Mouse (Mus musculus) embryonic facial prominence, embryonic 11.5 days (tissue): ENCODE data around the gene Lmx1b. TPM values are rescaled to one million over a fixed set of nuclear protein-coding genes. Genes with fewer than 3 reads are reported as not detected.

Source experiments
- ATAC-seq: fragments of 200-750 bp; cut with Nextera tagmentation; replicated peaks from 2 replicates; pipeline ENCODE4 v1.8.0; 2017; ENCODE audit warnings: low read depth; ENCODE audit not compliant: insufficient number of reproducible peaks, low FRiP score, low TSS enrichment
- DNase-seq: peaks from one replicate; pipeline ENCODE4 v3.0.0-alpha.2; 2015; ENCODE audit warnings: low spot score
- H3K27ac ChIP-seq: fragments of 300-500 bp; sonication (generic); replicated peaks from 2 replicates; pipeline ENCODE4 v1.5.1; 2014; ENCODE audit warnings: mild to moderate bottlenecking, low read depth, low read length, control low read depth
- H3K27me3 ChIP-seq: fragments of 300-500 bp; sonication (generic); 2 replicates; pipeline ENCODE4 v1.6.1; 2014; ENCODE audit warnings: mild to moderate bottlenecking, low read length, moderate library complexity, mixed read lengths; ENCODE audit not compliant: control insufficient read depth, insufficient read depth
- H3K36me3 ChIP-seq: fragments of 300-500 bp; sonication (generic); replicated peaks from 2 replicates; pipeline ENCODE4 v1.6.1; 2014; ENCODE audit warnings: low read depth, mild to moderate bottlenecking, low read length, moderate library complexity, mixed read lengths; ENCODE audit not compliant: control insufficient read depth, insufficient read depth
- H3K4me1 ChIP-seq: fragments of 300-500 bp; sonication (generic); 2 replicates; pipeline ENCODE4 v1.6.1; 2014; ENCODE audit warnings: low read length, mixed read lengths; ENCODE audit not compliant: control insufficient read depth, insufficient read depth
- H3K4me2 ChIP-seq: fragments of 300-500 bp; sonication (generic); 2 replicates; pipeline ENCODE4 v1.6.1; 2014; ENCODE audit warnings: low read depth, mild to moderate bottlenecking, control low read depth, low read length, moderate library complexity
- H3K4me3 ChIP-seq: fragments of 300-500 bp; sonication (generic); 2 replicates; pipeline ENCODE4 v1.5.1; 2014; ENCODE audit warnings: low read depth, low read length, control low read depth
- H3K9ac ChIP-seq: fragments of 300-500 bp; sonication (generic); replicated peaks from 2 replicates; pipeline ENCODE4 v1.6.1; 2014; ENCODE audit warnings: mild to moderate bottlenecking, control low read depth, low read length
- H3K9me3 ChIP-seq: fragments of 300-500 bp; sonication (generic); replicated peaks from 2 replicates; pipeline ENCODE4 v1.6.1; 2016; ENCODE audit warnings: mild to moderate bottlenecking, low read length, inconsistent platforms, mixed read lengths; ENCODE audit not compliant: control insufficient read depth
- WGBS: fragments of 180-500 bp; shearing (Covaris S2); extraction: QIAGEN DNeasy Blood & Tissue Kit; methylation state at CpG from one replicate; pipeline ENCODE4 v1.1.7; 2014; 5-methylcytosine and 5-hydroxymethylcytosine counted together
- polyA plus RNA-seq: library from polyadenylated mRNA; unstranded; fragments of >200 nt; fragmentation: Nextera tagmentation; extraction: Ambion mirVana; gene quantifications from 2 replicates; pipeline ENCODE4 v1.2.1, GENCODE M21; 2014

Gene Lmx1b
- polyA plus RNA-seq, 1 experiment from 2014 or later: 1.2 TPM

DNA sequence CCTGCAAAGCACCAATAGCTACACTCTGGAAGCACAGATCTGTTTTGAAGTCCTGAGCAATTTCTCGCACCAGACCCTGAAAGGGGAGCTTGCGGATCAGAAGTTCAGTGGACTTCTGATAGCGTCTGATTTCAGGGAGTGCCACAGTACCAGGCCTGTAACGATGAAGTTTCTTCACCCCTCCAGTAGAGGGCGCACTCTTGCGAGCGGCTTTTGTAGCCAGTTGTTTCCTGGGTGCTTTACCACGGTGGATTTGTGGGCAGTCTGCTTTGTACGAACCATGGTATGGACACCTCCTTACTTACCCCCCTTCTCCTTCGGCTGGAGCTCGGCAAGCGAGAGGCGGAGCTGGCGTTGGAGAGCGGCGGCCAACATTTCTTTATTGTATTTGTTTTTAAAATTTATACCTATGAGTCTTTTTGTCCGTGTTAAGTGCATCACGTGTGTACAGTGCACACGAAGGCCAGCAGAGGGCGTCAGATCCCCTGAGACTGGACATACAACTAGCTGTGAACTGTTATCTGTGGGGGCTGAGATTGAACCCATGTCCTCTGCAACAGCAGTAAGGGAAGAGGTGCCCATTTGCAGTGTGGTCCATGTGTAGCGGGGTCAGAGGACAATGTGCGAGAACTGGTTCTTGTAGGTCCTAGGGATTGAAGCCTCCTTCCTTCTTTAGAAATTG is 12.3 kb upstream of the Lmx1b start:
- Histone ChIP-seq H3K36me3 (no peaks in the 10 kb centered on the region), H3K27ac (no peak overlapping the region), H3K9me3 (no peaks in the 10 kb centered on the region), H3K27me3 (peaks cover 3% of the 10 kb centered on the region), H3K9ac (no peak overlapping the region), H3K4me3 (no peak overlapping the region), H3K4me2 (no peak overlapping the region), H3K4me1 (peaks cover 3% of the 10 kb centered on the region)
- DNase-seq: no peak
- no peak for ATAC-seq
- 78% methylated on average over 22 of the region's 22 CpGs for WGBS

DNA sequence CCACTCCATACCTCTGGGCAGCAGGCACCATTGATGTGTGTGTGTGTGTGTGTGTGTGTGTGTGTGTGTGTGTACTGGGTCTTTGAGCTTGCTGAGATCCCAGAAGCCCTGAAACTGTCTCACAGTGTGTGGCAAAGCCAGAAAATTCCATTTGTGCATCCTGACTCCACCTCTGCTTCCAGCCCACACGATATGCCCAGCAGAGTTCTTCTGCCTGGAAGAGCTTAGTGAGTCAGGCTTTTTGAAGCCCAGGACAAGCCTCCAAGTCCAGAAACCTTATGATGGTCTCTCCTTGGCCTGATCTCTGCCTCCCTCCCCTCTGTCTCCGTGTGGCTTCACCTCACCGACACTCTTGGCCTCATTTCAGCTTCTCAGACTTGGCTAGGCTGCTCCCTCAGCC is 9.1 kb upstream of the Lmx1b start:
- 42% methylated on average over 3 of the region's 3 CpGs for WGBS

DNA sequence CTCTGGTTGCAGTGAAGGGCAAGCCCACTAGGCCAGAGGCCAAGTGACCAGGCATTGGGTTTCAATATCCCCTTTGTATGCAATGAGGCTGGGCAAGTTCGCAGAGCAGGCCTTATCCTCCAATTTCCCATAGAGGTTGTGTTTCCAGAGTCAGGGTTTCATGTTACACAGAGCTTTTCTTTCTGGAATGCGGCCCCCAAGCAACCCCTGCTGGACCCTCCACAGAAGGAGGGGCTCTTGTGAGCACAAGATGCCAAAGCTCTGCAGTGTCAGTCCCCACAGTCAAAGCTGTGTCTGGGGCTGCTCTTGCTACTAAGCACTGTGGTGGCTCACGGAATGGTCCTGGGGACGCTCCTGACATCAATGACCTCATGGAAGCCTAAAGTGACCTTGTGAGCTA is 8.6 kb upstream of the Lmx1b start:
- no peak overlapping the region for H3K4me2 ChIP-seq
- no peak overlapping the region for H3K9ac ChIP-seq
- WGBS: 7% methylated on average over 4 of the region's 4 CpGs
- H3K27ac ChIP-seq: no peak overlapping the region; the same call in 1 of the 2 replicates
- peaks cover 3% of the 10 kb centered on the region for H3K4me1 ChIP-seq
- no peaks in the 10 kb centered on the region for H3K36me3 ChIP-seq
- H3K27me3 ChIP-seq: peaks cover 30% of the 10 kb centered on the region
- no peaks in the 10 kb centered on the region for H3K9me3 ChIP-seq
- no peak overlapping the region for H3K4me3 ChIP-seq
- no peak; the same call in 1 of the 2 replicates for ATAC-seq
- no peak for DNase-seq

More for the DNA sequence above, 9.1 kb upstream of the Lmx1b start:
- no peak for DNase-seq
- H3K4me1 ChIP-seq: peaks cover 3% of the 10 kb centered on the region
- peaks cover 27% of the 10 kb centered on the region for H3K27me3 ChIP-seq
- H3K36me3 ChIP-seq: no peaks in the 10 kb centered on the region
- H3K9me3 ChIP-seq: no peaks in the 10 kb centered on the region
- no peak overlapping the region for H3K27ac ChIP-seq
- ATAC-seq: no peak
- no peak overlapping the region for H3K4me2 ChIP-seq
- no peak overlapping the region for H3K4me3 ChIP-seq
- no peak overlapping the region for H3K9ac ChIP-seq

DNA sequence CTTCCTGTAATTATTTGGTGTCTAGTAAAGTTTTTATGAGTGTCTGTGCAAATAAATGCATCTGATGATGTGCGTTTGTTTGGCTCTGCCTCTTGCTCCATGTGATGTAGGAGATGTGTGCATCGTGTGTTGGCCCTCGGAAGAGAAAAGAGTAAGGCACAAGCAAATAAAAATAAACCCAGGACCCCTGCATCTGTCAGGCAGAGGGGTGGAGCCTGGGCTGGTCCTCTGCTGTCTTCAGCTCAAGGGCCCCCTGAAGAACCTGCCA is 5.9 kb upstream of the Lmx1b start:
- Histone ChIP-seq H3K4me1 (peaks cover 8% of the 10 kb centered on the region), H3K9me3 (no peaks in the 10 kb centered on the region), H3K4me2 (no peak overlapping the region), H3K27me3 (peaks cover 56% of the 10 kb centered on the region), H3K27ac (no peak overlapping the region), H3K36me3 (no peaks in the 10 kb centered on the region), H3K4me3 (no peak overlapping the region), H3K9ac (no peak overlapping the region)
- ATAC-seq (no peak), DNase-seq (no peak)
- 2% methylated on average over 3 of the region's 3 CpGs for WGBS

DNA sequence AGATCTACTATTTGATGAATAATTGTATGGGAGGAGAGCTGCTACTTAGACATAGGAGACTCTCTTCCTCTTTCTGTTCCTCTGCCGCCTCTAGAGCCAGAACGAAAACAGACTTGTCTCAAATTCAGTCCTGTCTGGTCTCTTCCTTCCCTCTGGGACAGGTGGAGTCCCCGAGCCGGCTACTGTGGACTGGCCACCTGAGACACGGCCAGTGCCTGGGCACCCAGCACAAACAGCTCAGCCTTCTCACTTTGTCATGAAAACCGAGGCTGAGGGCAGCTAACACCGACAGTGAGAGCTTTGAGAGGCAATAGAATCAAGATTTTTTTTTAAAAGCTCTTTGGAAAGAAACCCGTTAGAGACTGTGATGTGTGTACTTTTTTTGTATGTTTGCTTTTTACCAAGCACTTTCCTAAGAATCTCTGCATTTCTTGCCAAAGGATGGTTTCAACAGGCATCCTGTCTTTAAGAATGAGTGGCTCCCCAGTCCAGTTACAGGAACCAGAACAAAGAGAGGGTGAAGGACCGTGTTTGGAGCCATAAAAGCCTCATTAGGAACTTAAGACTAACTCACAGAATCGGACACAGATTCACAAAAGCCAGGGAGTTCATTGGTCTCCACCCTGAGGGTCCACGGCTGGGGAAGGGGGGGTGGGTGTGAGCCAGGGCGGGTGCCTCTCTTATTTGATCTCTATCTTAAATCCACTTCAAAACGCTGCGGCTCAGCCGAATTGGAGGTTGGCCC is 5.4 kb upstream of the Lmx1b start:
- no peaks in the 10 kb centered on the region for H3K36me3 ChIP-seq
- DNase-seq (no peak), ATAC-seq (no peak)
- H3K9me3 ChIP-seq: no peaks in the 10 kb centered on the region
- H3K9ac ChIP-seq: no peak overlapping the region
- peaks cover 61% of the 10 kb centered on the region for H3K27me3 ChIP-seq
- no peak overlapping the region for H3K4me3 ChIP-seq
- H3K4me2 ChIP-seq: no peak overlapping the region
- no peak overlapping the region for H3K27ac ChIP-seq
- H3K4me1 ChIP-seq: peaks cover 8% of the 10 kb centered on the region
- WGBS: 4% methylated on average over 15 of the region's 15 CpGs

DNA sequence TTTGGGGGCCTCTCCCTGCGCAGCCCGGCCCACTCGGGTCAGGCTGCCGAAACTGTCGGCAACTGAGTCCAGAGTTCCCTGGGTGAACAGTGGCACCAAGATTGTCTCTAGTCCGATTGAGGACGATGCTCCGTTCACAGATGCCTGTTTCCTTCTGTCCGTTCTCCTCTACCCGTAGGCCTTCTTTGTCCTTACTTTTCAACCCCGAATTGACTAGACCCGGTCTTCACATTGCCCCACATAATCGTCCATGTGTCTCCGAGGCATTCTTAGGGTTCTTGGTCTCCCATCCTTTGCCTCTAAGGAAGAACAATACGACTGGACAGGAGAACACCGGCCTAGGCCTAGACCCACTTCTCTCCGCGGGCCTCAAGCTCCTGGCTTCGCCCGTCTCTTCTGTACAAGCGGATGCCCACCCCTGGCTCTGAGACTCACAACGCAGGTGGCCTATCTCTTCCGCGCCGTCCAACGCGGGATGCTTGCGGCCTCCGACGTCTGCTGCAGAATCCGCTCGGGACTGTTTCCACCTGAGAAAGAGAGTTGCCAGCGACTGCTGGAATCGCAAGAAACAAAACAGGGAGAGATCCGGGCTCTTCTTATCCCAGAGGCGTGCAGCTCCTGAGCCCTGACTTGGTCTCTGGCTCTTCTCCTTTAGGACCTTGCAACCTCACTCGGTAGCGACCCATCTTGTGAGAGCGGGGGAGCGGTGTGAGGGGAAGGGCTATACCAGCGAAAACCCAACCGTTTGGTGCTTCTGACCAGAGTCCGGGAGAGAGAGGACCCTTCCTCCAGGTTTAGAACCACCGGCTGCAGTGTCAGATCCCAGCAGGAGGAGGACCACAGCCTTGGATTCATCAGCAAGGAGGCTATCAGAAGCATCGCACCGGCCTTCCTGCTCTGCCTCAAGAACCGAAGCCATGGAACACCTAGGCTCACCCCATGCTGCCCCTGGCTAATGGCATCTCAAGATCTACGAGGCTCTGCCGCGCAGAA is 3.7 kb upstream of the Lmx1b start:
- Histone ChIP-seq H3K27me3 (peaks cover 78% of the 10 kb centered on the region), H3K9ac (no peak overlapping the region), H3K36me3 (no peaks in the 10 kb centered on the region), H3K27ac (no peak overlapping the region), H3K4me3 (no peak overlapping the region), H3K4me2 (no peak overlapping the region), H3K9me3 (no peaks in the 10 kb centered on the region), H3K4me1 (peaks cover 8% of the 10 kb centered on the region)
- DNase-seq: no peak
- ATAC-seq: no peak
- 7% methylated on average over 50 of the region's 50 CpGs for whole genome bisulfite sequencing

DNA sequence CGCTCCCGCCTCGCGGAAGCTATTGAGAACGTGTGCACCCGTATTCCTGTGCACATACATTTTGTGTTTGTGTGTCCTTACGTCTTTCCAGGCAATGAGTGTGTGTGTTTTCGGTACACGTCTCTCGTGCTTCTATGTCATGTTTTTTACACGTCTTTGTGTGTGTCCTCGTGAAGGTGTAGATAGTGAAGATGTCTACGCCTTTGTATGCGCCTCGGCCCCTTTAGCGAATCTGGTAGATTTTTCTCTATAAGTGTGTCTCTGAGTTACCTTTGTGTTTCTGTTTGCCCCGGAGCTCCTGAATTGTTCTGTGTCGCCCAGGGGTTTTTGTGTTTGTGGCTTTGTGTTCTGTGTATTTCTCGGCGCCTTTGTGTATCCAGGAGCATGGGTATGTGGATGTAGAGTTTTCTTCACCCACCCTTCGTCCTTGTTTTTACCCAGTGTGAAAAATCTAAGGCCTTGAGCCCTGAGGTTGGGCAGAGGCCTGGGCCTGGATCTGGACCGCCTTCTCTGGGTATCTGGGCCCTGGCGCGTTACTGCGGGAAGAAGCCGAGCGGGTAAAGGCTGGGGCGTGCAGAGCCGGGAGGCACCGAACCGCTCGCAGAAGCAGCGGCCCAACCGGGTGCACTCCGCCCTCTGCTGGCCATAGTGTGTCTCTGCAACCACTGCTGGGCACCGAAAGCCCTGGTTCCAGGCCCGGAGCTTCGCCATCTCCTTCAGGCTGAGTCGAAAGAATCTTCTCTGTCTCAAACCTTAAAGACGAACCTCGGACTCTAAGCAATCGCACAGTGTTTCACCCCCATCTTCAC is 2.5 kb upstream of the Lmx1b start:
- peaks cover 6% of the 10 kb centered on the region for H3K4me1 ChIP-seq
- 1% methylated on average over 42 of the region's 42 CpGs for WGBS

More for the DNA sequence above, 2.5 kb upstream of the Lmx1b start:
- Histone ChIP-seq H3K4me3 (peak overlapping the region; percentile 42), H3K9ac (no peak overlapping the region), H3K27me3 (peaks cover 89% of the 10 kb centered on the region), H3K36me3 (no peaks in the 10 kb centered on the region), H3K9me3 (no peaks in the 10 kb centered on the region), H3K27ac (no peak overlapping the region), H3K4me2 (peak overlapping the region; percentile 40)
- DNase-seq: peak; percentile 92
- no peak for ATAC-seq
